Mouse (Mus musculus) T-cell, adult 2 months (primary cell): ENCODE measurements at regions not wholly inside any gene's neighbourhood (a gene's known extent, or its start where the extent isn't known, plus 50 kb on each side); places are given as distances from the start of the nearest gene placed in this dataset.

Experiments
- DNase-seq: peaks from one replicate; pipeline ENCODE4 v3.0.0; 2022; ENCODE audit warnings: low spot score

DNA sequence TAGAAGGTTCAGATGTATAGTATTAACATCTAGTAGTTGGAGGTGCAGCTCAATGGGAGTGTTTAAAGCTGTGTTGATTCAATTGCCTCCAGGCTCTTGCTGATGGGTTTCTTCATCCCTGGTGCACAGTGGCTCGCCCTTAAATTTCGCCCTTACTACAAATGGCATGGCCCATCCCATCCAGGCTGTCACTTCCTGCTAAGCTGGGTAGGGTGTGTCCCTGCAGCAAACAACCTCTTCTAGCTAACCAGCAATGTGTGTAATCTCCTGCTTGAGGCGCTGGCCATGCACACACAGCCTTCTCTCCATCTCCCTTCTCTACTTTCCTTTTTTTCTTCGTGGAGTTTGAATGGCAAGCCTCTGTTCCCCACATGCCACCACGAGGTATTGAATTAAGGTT lies 238.1 kb upstream of the Id2 start:
- peak; percentile 12 for DNase-seq

DNA sequence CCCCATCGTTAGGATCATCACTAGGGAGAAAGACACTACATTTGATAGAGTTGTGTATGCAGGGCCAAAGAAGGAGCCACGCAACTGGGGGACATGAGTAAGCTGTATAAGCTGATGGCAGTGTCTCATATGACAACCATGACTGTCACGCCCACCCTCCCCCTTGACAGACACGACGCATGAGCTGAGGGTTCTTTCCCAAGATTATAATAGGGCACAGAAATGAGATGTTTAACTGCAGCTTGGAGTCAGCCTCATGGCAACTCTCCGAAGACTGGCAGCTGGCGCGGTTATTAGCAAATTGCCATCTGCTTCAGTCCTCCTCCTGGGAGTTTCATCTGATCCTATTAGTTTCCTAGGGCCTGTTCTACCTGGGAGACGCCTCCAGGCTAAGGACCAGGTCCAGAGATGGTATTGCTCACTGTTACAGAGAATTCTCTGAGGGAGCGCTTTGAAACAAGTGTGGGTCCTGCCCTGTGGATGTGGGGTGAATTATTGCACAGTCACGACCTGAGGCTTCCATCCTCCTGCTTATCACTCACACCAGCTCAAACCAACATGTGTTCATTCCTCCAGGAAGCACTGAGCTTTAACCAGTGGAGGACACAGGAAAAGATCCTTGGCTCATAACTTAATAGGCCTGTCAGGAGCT lies 235.6 kb upstream of the Id2 start:
- DNase-seq = no peak

DNA sequence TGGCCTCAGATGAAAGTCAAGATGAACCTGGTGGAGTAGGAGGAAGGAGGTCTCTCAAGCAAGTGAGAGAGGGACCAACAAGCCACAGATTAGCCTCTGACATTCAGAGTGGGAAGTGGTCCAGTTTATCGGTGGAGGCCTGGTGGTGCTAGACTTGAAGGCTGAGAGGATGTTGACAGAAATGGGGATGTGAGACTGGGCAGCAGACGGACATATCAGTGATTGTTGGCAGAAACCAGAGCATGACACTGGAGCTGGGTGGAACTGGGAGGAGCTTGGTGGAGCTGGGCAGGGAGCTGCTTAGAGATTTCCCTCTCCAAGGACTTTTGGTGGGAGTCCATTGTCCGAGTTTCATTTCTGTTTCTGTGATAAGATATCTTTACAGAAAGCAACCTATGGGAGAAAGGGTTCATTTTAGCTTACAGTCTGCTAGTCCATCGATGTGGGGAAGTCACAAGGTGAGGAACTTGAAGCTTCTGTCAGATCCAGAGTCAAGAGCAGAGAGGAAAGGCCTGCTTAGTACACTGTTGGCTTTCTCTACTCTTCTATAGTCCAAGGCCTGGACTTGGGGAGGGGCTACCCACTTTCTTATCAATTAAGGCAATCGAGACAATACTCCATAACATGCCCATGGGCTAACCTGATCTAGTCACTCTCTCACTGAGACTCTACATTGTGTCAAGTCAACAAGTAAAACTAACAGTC lies 233.2 kb upstream of the Id2 start:
- DNase-seq = no peak

DNA sequence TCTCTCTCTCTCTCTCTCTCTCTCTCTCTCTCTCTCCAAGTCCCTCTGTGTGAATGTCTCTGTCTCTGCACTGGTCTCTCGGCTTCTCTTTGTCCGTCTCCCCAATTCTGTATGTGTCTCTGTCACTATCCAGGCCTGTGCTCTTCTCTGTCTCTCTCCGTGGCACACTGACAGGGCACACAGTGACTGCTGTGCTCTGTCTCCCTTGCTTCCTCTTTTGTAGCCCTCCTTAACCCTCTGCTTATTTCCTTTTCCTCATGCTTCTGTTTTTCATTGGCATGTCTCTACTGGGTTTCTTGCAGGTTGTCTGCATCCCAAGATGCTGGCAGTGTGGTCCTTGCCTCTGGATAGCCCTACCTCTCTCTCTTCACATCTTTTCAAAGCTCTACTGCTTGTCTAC lies 229.0 kb upstream of the Id2 start:
- DNase-seq = no peak

DNA sequence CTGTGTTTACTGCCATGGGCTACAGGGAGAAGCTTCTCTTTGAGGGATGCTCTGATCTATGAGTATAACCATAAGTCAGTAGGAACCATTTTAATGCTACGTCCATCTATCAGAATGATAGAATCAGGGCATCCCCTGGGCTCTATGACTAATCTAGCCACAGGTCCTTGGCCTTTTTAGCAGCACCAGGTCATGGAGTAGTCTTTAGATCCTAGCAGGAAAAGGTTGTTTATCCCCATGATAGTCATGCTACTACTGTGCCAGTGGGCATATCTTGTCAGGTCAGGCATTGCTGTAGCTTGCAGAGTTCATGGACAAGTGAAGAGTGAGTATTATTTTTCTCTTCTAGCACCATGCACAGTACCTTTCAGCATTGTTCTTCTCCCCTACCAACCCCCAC lies 226.2 kb upstream of the Id2 start:
- DNase-seq = no peak

DNA sequence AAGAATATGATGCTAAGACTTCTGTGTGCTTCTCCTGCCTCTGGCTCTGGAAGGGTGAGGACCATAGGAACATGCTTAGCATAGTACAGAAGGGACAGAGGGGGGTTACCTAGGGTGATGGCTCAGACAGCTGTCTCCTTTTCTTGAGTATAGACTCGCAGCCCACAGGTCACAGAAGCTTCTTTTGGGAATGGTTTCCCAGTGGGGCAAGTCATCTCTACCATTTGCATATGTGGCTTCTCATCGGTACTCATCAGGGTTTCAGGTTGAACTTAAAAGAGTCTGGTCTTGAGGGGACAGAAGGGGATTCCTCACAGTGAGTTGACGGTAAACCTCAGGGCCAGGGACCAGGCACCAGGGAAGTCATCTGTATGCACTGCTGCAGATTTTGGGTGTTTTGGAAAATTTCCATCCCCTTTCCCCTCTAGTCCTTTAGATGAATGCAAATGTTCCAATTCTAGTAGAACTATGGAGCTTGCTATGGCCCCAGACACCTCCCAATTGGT lies 223.4 kb upstream of the Id2 start:
- DNase-seq = no peak

DNA sequence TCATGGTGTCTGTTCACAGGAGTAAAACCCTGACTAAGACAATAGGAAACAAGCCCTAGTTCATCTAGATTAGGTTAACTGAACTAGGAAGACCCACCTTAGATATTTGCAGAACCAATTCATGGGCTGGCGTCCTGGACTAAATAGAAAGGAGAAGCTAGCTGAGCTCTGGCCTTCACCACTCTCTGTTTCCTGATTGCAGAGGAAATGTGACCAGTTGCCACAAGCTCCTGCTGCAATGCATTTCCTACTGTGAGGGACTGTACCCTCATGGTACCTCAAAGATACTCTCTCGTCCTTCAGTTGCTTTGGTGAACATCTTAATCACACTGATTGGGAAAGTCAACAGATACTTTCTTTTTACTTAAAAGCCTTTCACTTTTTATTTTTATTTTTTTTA lies 222.9 kb upstream of the Id2 start:
- DNase-seq = no peak

DNA sequence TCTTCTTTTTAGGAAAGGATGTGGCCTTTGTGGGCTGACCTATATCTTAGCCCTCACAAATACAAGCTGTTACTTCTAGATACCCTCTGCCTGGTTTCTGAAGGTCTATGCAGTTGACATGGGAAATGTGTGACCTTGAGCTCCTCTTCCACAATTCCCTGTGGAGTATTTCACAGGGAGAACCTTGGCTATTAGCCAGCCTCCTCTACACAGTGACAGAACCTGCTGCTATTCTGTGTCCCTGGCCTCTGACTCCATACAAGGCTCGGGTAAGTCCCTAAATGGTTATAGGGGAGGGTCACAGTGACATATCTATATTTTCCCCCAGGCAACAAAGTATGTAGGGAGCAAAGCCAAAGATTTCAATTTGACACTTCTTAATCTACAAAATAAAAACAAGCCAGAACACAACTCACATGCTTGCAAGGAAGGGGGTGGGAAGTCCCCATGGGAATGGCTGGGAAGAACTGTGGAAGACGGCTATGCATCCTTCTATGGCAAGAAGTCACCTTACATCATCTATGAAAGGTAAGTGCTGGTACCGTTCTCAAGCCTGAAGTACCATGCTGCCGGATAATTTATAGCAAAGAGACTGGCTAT lies 221.2 kb upstream of the Id2 start:
- DNase-seq = no peak

DNA sequence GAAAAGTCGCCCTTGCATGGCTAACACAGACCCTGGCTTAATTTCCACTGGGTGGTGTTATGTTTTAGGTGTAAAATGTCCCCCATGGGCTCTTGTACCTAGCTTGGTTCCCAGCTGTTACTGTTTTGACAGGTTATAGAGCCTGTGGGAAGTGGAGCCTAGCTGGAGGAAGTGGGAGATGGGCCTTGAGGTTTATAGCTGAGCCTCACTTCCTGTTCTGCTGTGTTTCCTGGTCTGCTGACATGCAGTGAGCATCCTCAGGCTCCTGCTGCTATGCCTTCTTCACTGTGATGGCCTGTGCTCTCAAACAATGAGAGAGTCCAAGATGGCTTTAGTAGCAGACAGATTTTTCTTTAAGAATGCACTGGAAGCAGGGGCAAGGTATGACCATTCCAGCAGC lies 219.0 kb upstream of the Id2 start:
- peak; percentile 33 for DNase-seq

DNA sequence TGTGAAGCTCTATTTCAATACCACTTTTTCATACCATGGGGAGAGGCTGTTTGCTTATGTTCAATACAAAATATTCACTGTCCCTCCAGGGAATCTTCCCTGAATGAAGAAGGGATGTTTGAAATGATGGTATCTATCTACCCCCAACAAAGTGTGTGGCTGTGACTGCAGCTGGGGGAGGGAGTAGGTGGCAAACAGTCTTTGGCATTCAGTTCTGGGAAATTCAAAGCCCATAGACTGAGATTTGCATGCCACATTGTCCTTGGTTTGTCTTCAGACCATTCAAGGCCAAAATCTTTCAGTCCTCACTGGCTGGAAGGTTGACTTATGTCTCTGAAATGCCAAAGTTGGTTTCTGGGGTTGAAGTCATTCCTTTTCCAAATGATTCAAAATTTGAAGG lies 216.3 kb upstream of the Id2 start:
- no peak for DNase-seq

DNA sequence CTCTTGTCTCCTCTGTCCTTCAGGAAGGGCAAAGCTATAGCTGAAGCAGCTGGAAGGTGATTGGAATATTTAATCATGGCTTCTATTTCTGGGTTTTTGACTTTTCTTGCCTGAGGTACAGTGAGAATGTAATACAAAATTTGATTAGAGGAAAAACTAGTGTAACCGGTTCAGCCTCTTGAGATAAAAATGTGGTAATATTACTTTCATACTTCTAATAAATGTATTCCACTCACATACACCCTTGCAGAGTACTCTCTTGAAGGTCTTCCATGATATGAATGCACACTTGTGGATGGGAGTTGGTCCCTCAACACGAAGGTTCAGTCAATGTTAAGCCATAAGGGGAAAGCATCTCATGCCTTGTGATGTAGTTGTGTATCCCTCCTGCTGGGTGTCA lies 215.4 kb upstream of the Id2 start:
- DNase-seq = no peak

DNA sequence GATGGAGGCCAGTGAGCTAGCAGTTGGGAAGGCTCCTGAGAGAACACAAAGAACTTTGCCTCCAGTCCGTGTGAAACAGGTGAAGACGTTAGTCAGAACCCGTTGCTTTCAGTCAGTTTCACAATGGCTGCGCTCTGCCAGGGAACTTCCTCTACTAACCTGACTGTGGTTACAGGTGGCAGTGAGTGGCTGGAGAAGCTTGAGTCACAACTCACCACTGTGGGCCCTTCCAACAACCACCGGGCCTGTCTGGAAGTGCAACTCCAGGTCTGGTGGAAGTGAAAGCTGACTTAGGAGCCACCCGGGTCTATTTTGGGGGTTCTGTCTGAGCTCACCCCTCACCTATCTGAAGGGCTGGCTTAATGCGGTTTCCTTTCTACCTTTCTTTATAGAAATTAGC lies 214.8 kb upstream of the Id2 start:
- DNase-seq = peak; percentile 24

DNA sequence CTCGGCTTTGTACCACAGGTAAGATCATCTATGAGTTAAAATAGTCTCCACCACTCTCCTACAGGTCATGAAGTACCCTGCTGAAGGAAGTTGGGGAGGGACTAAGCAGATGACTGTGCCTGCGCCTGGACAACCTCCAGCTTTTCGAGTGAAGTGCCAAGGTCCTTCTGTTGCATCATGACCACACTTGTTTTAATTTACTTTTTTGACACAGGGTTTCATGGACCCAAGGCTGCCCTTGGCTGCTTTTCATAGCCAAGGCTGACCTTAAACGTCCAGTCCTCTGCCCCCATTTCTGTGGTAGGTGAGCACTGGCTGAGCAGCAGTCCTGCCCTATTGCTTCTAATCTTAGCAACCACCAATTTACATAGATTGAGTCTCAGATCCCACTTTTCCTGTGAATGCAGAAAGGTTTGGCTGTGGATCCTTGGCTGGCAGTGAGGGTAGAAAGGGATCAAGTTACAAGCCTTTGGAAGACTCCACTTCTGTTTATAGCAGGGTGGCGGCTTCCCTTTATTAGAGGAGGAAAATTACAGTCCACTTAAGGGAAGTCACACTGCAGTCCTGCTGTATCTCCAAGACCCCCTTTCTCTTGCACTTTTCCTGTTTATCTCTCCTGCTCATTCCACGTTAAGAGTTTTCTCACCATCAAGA lies 213.5 kb upstream of the Id2 start:
- DNase-seq = no peak

DNA sequence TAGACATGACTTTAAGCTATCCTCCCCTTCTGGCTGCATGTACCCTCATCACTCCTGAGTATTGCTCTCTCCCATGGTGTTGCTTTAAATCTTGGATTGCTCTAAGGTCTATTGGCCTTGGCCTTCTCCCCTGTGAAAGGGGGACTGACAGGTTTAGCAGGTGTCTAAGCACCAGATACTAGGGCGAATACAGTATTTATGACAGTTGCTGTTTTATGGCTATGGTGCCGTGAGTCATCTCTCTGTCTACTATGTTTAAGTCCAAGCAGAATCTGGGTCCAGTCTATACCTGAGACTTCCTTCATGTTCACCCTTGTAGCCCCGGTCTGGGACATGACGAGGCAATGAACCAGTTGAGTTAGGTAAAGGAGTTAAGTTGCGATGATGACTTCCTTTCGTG lies 212.3 kb upstream of the Id2 start:
- no peak for DNase-seq

DNA sequence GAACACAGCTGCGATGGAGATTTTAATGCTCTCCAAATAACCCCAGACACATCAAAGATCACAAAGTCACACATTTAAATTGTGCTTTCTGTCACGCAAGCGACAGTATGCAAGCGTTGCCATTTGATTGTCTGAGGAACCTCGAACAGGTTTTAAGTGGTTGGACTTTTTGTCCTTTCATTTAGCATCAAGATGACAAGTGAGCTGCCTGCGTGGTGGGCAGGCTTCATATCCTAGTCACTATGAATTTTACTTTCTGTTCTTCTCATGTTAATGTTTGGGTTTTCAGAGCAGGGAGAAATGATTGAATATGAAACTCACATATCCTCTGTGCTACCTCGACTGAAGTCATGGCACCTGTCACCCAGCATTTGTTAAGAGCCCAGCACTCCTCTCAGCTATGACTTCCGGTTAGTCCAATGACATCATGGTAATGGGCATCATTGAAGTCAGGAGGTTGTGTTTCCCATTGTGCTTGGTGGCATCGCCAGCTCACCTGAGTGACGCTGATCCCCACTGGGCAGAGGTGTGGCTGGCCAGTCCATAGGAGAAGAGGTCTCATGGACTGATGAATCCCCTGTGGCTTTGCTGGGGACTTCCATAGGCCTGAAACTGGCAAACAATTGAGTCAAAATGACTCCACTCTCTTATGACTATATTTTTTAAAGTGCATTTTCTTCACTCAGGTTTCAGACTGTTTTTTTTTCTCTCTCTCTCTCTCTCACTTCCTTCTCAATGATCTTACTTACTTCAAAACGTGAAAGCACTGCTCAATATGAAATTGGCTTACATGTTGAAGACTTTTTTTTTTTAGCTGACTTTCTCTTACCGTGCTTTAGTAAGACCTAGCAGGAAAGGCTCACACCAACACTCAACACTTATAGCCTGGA lies 209.1 kb upstream of the Id2 start:
- DNase-seq = peak; percentile 30

DNA sequence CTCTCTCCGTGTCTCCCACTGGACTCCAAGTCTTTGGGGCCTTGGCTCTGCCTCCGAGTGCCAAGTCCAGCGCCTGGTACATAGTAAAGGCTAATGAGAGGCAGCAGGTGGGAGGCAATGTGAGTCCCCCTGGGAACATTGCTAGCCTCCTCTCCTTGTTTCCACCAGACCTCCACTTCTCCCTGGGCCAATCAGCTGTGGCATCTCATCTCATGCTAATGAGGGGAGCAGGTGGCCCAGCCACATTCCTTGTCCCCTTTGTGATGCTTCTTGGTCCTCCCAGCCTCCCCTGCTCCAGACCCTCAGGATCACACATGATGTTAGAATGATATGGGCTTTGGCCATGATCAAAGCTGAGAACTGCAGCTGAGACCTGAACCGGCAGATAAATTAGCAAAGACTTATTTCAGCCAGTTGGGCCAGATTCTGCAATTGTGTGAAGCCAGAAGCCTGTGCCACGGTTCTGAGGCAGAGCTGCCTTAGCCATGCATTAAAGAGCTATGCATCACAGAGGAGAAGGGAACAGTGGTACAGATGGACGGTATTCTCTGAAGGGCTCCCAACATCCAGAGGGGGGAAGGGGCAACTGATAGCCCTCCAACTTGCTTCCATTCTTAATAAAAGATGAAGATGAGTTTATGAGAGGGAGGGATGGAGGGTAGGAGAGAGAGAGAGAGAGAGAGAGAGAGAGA lies 208.0 kb upstream of the Id2 start:
- no peak for DNase-seq

DNA sequence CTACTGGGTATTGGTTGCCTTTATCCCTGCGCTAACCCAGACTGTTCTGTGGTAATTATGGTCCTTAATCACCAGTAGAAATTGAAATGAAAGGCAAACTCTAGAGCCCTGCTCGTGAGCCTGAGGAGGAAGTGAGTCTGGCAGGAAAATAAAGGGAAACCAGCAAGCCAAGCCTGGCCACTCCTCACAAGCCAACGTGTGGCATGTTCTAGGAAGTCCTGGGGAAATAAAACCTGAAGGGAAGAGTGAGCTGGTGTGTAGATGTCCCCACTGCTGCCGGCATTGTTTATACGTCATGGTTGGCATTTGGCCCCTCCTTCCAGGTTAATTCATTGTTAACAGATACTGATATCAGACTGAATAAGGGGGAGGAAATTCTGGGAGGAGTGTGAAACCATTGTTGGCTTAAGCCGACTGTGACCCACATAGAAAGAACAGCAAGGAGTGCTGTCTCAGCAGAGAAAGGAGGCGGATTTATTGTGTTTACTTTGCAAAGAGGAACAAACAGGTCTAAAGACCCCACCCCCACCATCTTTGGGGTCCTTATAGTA lies 206.6 kb upstream of the Id2 start:
- DNase-seq = no peak

DNA sequence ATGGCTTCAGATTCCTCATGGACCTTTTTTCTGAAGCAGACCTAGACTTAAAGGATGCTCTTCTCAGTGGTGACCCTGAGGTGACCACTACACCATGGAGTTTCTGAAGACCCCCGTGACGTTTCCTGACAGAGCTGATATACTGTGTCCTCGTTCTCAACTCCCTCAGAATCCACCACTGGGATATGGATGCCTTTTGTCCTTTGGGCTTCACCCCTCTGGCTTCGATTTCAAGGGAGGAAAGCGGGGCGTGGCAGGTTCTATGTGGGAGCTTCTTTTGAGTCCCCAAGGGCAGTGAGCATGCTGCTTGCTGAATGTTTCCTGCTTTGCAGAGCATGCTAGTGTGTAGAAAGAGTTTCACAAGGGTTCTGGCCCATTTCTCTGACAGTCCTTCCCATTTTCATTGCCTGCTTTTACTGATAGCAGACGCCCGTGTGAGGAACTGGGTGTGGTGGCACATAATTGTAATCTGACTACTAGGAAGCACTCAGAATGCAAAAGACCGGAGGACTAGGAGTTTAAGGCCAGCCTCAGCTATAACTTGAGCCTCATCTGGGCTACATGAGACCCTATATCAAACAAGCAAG lies 204.0 kb upstream of the Id2 start:
- no peak for DNase-seq

DNA sequence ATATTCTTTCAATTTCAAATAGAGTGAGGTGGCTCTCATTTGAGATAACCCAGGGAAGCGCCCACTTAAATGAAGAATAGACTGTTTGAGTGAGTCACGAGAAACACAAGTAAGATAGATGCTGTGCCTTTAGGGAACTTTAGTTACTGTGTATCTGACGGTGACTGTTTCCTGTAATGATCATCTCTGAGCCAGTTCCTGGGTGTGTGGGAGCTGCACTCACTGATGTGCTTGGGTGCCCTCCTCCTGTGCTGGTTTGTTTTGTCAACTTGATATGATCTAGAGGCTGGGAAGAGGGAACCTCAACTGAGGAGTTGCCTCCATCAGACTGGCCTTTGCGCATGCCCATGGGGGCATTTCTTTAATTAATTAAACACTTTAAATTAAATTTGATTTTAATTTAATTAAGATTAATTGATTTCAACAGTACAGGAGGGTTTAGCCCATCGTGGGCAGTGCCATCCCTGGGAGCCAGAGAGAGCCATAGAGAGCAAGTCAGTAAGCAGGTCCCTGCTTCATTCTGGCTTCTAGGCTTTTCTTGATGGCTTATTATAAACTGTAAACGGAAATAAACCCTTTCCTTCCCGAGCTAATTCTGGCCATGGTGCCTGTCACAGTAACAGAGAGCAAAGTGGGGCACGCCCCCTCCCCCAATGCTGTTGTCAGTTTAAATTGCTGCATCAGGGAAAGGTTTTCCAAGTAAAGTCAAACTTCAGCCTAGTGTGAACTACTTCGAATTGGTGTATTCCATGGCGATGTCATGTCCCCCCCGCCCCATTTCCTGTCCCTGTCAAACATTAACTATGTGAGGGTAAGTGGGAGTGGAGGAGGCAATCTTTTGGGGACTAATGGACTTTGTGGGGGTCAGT lies 202.9 kb upstream of the Id2 start:
- DNase-seq = no peak

DNA sequence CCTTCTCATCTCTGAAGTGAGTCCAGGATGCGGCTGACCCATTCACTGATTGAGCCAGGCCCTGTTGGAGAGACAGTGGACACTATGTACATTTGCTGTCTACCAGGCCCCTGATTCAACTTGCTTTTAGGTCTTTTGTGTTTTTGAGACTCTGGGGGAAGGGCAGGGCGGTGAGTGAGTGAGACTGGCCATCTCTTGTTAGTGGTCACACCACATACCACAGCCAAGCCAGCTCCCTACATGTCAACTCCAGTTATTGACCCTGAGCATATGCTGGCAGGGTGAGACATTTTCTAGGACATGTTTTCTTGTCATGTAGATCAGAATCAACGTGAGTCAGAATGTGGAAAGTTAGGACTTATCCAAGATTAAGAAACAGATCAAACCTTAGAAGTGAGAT lies 201.8 kb upstream of the Id2 start:
- DNase-seq = no peak
